Mouse (Mus musculus): ENCODE data around the gene Cpt2.

Cpt2 gene

DNA sequence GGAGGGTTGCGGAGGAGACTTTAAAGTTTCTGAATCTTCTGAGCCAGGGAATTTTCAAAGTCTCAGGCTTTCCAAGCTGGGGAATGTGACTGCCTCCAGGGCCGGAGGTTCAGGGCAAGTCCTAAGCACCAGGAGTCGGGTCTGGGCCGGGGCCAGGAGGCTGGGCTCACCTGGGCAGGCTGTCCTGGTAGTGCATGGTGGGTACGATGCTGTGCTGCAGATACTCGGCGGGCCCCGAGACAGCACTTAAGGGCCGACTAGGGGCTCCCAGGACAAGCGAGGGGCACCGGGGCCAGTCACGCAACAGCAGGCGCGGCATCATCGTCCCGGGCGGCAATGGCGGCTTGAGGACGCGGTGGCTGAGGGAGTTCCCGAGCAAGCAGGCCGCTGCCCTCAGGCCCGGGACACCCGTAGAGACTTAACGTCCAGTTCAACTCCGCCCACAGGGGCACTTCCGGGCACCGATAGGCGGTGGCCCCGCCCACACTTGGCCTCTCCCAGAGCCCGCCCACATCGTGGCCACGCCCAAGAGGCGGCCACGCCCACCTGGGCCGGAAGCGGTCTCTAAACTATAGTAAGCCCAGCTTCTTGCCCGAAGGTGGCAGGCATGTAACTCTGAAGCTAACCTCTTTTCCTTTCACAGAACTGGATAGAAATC lies at the start of gene Cpt2:
Cpt2 (minus strand) TSS at position 466 of the 658 bp plus-strand sequence.
- DNase-seq (ENCODE audit: low spot score) = peak; percentile 99

DNA sequence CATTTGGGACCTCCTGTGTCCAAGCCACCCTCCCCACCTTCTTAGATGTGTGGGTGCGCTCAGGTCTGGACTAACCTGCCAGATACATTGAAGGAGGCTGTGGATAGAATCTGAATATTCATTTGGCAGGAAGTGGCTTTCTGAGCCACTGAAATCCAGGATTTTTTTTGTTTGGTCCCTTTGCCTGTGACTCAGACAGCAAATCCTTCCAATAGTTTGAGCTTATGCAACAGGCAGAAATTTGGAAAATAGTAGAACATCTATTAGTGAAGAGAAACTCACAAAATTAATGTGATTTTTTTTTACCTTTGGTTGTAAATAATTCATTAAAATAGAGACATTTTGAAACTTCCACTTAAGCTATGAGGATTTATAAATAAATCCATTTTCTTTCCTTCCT lies 47.8 kb upstream of the Cpt2 start:
- no peak for DNase-seq (ENCODE audit: low spot score)

- DNase-seq (ENCODE audit: low spot score) = no peak
Observed at GRCm38 (mm10) chr4:107969781-107970180, 46.4 kb upstream of the Cpt2 start.

- DNase-seq (ENCODE audit: low spot score) = no peak
Observed at GRCm38 (mm10) chr4:107967966-107968682, 44.7 kb upstream of the Cpt2 start, which contains the start of gene Slc1a7. Gene Slc1a7 (plus strand): TSS chr4:107968332.

DNA sequence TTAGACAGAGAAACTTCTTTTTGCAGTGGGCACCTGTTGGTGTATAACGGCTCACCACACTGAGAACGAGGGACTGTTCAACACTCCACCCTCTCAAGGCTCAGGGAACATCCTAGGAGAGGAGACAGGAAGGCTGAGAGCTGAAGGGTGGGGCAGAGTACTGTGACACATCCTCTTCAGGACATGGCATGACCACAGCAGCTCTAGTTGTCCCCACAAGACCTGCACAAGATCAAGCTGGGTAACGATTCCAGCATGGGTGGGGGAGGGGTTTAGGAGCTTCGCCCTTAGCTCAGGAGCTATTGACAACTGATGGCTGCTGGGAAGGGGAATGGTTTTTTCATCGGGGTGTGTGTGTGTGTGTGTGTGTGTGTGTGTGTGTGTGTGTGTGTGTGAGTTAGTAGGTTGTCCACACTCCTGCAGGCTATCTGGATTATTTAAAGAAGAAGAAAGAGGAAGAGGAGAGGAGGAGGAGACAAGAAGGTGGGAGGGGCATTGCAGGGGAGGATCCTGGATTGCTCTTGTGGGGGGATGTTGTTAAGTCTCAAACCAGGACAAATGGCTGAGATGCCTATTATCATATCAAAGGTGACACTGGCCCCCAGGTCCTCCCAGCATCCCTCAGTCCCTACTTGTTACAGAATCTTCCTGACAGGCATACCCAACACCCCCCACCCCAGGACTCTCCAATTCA lies 43.2 kb upstream of the Cpt2 start:
- no peak for DNase-seq (ENCODE audit: low spot score)

- no peak for DNase-seq (ENCODE audit: low spot score)
Observed at GRCm38 (mm10) chr4:107962792-107963191, 39.4 kb upstream of the Cpt2 start.

DNA sequence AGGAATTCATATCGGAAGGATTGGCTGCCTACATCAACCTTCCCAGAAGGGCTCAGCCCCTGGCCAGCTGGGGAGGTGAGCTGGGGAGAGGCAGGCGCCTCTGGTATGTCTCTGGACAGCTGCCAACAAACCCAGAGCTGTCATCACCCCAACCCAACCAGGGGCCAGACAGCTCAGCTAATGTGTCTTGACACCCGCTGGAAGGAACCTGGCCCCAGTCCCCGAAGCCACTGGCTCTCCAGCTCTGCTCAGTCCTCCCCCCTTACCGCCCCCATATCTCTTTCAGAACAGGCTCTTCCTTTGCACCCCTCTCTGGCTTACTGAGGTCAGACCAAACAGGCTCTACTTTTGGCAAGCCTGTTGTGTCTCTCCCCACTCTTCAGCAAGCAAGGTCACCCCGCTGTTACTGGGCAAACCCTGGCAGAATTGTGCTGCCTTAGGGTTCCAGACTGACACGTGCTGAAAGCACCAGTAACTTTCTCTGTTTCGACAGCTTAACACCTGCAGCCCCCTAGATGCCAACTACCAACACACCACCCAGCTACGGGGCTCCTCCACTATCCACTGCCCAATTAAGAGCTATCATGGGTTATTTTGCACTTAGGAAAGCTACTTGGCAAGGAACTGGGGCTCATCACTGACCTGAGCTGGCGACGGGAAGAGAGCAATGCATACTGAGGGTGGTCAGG lies 38.8 kb upstream of the Cpt2 start:
- no peak for DNase-seq (ENCODE audit: low spot score)

- DNase-seq (ENCODE audit: low spot score) = no peak
Observed at GRCm38 (mm10) chr4:107958487-107958886, 35.1 kb upstream of the Cpt2 start.

- no peak for DNase-seq (ENCODE audit: low spot score)
Observed at GRCm38 (mm10) chr4:107955691-107956090, 32.3 kb upstream of the Cpt2 start.

DNA sequence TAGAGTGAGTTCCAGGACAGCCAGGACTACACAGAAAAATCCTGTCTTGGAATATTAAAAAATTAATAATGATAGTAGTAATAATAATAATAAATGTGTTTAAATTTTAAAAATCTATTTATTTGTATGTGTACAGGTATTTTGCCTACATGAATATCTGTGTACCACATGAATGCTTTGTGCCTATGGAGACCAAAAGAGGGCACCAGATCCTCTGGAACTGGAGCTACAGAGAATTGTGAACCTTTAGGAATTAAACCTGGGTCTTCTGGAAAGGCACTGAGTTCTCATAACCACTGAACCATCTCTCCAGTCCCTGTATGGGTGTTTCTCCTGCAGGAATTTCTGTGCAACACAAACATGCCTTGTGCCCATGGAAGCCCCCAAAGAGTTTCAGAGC lies 29.4 kb upstream of the Cpt2 start:
- DNase-seq (ENCODE audit: low spot score) = peak; percentile 28

- DNase-seq (ENCODE audit: low spot score) = no peak
Observed at GRCm38 (mm10) chr4:107949918-107950317, 26.5 kb upstream of the Cpt2 start.

DNA sequence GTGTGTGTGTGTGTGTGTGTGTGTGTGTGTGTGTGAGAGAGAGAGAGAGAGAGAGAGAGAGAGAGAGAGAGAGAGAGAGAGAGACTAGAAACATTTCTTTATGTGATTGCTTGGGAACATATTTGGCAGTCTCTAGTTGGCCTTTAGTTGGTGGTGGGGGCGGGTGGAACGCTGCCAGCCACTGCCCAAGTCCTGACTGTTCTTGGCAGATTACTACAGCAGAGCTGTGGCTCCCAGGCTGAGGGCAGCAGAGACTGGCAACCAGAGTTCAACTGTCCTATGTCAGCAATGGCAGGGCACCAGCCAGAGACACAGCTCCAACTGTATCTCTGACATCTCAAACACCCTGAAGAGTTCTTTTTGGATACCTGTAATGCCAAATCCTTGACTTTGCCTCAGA lies 20.7 kb upstream of the Cpt2 start:
- DNase-seq (ENCODE audit: low spot score) = no peak

DNA sequence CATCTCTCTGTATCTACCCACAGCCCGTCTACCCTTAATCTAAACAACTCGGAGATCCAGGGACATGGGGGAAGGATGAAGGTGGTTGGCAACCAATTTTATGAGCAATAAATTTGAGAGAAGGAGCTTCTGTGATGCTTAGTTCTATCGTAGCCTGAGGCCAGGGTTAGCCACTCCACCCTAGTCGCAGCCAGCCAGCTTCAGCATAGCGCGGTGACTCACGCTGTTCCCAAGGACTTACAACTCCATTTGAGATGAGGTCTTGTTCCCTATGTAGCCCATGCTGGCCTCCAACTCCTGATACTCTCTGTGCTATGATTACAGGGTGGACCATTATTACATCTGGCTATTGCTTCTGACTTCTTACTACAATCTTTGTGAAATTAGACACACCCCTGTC lies 19.3 kb upstream of the Cpt2 start:
- DNase-seq (ENCODE audit: low spot score) = no peak

GRCm38 (mm10) chr4:107938124-107938523 lies 14.7 kb upstream of the Cpt2 start:
- DNase-seq (ENCODE audit: low spot score) = no peak

GRCm38 (mm10) chr4:107937338-107937737 lies 13.9 kb upstream of the Cpt2 start:
- DNase-seq (ENCODE audit: low spot score) = peak; percentile 77

GRCm38 (mm10) chr4:107935254-107935653 lies 11.8 kb upstream of the Cpt2 start:
- no peak for DNase-seq (ENCODE audit: low spot score)

GRCm38 (mm10) chr4:107933239-107933638 lies 9.8 kb upstream of the Cpt2 start:
- no peak for DNase-seq (ENCODE audit: low spot score)

DNA sequence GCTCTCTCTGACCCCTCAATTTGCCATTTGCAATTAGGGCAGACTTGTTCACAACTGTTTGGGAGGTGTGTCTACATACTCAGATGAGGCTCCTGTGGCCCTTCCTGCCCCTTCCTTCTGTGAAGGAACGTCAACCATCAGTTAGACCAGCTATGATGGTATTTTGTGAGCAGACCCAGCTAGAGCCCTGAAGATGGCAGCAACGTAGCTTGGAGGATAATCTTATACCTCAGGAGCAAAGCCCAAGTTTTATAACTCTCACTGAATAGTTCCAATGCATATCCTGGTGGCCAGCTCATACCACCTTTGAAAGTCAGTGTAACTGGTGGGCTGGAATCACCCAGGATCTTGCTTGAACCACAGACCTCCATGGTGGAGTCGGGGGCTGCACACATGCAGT lies 8.0 kb upstream of the Cpt2 start:
- no peak for DNase-seq (ENCODE audit: low spot score)

DNA sequence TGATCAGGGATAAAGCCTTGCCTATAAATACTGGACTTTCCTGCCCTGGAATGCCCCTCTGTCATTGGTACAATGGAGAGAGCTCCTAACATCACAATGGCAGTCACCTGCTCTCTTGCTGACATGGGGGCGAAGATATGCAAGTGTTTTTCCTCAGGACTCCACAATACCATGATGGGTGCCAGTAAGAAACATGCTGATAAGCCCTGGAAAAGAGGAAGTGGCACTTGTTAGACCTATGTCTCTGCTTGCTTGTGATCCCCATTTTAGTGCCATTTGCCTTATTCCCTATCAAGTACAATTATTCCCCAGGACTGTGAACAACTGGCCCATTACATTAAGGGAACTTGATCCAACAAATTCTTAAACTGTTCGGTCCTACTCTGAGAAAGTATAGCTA lies 5.3 kb upstream of the Cpt2 start:
- DNase-seq (ENCODE audit: low spot score) = no peak

DNA sequence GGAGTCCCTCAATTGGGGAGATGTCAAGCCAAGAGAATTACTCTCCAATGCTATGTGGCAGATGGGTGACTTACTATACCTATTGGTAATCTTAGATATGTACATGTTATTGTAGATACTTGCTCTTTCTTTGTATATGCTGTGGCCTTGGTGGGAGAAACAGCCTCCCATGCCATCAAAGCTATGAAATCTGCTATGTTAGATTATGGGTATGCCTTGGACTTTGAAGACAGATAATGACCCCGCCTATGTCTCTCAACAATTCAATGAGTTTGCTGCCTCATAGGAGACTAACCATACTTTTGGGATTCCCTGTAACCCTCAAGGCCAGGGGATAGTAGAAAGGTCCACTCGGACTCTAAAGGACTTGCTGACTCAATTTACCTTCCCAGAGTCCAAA lies 4.9 kb upstream of the Cpt2 start:
- no peak for DNase-seq (ENCODE audit: low spot score)

GRCm38 (mm10) chr4:107923803-107924194 lies 389 bp upstream of the Cpt2 start:
- no peak for DNase-seq (ENCODE audit: low spot score)

DNA sequence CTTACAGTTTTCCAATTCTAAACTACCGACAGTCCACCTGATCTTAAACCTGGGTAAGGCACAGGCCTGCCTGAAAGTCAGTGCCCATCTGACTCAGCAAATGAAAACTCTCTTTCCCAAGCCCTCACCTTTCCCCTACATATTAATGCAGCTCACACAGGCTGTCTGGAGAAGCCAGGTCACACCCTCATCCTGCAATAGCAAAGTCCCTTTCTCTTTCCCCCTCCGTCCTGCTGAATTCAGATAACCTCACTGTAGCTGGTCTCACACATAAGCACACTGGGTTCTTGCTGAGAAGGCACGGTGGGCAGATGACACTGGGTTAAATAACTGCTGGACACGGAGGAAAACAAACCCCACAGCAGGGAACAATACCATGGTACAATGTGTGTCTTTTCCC lies 1.5 kb downstream of the Cpt2 start:
- no peak for DNase-seq (ENCODE audit: low spot score)

All from embryo, embryonic 10.5 days (tissue).